Mouse (Mus musculus): Measurements from ENCODE around the gene Nepn. TPM values are rescaled to one million over a fixed set of nuclear protein-coding genes. Genes with fewer than 3 reads are reported as not detected.

The Nepn gene
- polyA plus RNA-seq, 1 experiment from 2014 or later: not detected

DNA sequence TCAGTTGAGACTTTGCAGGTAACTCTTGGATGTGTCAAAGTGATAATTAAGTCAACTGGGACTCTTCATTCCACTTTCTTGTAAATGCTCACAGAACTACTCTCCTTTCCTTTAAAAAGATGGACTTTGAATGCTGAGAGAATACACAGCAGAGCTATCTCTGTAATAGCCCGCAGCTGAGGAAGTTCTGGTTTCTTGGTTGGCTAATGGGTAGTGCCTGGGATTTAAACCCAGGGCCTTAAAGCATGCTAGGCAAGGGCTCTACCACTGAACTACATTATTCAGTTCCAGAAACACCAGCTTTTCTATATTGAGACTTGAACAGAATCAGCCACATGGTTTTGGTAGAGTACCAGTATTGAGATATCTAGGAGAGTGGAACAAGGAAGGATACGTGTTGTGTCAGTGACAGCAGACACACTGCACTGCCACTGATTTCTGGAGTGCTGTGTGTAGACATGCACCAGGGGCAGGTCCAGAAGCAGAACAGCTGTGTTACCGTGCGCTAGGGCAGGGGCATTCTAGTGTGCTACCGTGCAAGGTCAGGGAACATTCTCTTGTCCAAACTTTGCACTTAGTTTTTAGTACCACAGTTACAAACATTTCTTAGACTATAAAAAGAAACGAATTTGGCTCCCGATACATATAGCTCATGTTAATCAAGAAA lies 37.7 kb downstream of the Nepn start:
- no peaks in the 10 kb centered on the region for H3K9me3 ChIP-seq (replicated peaks)
- peaks cover 17% of the 10 kb centered on the region for H3K36me3 ChIP-seq (replicated peaks)
- no peak for ATAC-seq (ENCODE audit: insufficient read depth)
- no peak overlapping the region for H3K9ac ChIP-seq
- H3K27me3 ChIP-seq: no peaks in the 10 kb centered on the region
- no peak overlapping the region for H3K4me3 ChIP-seq (replicated peaks)
- H3K4me2 ChIP-seq: no peak overlapping the region
- peaks cover 6% of the 10 kb centered on the region; the same call in 1 of the 2 replicates for H3K4me1 ChIP-seq (replicated peaks)
- WGBS (ENCODE audit: insufficient replicate concordance): 72% methylated on average over 7 of the region's 7 CpGs
- no peak overlapping the region for H3K27ac ChIP-seq (replicated peaks)

DNA sequence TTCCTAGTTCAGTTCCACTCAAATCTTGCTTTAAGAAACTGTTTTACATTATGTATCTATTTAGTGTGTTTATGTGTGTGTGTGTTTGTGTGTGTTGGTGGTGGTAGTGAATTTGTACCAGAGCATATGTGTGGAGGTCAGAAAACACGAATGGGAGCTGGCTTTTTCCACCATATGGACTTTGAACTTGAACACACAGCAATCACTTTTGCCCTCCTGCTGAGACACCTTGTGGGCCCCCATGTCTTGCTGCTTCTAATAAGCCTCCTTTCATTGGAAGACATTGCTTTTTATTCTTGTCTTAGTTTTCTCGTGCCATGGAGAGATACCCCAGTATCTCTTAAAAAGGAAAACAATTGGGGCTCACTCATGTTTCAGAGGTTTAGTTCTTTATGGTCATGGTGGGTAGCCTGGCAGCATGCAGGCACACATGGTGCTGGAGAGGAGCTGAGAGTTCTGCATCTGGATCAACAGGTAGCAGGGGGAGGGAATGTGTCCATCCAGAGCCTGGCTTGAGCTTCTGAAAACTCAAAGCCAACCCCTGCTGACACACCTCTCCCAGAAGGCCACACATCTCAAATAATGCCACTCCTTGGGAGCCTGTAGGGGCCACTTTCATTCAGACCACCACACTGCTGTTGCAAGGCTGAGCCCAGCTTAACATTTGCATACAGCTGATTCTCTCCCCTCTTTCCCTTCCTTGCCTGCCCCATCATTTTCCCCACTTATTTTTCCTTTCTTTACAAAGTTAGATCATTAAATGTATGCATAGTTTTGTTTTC lies 39.1 kb downstream of the Nepn start:
- no peak overlapping the region for H3K27ac ChIP-seq (replicated peaks)
- H3K4me1 ChIP-seq (replicated peaks): peaks cover 5% of the 10 kb centered on the region; the same call in 1 of the 2 replicates
- H3K9ac ChIP-seq: no peak overlapping the region
- H3K9me3 ChIP-seq (replicated peaks): no peaks in the 10 kb centered on the region
- 63% methylated on average over 2 of the region's 2 CpGs for WGBS (ENCODE audit: insufficient replicate concordance)
- no peak overlapping the region for H3K4me2 ChIP-seq
- no peak overlapping the region for H3K4me3 ChIP-seq (replicated peaks)
- H3K27me3 ChIP-seq: no peaks in the 10 kb centered on the region
- H3K36me3 ChIP-seq (replicated peaks): peaks cover 18% of the 10 kb centered on the region
- no peak for ATAC-seq (ENCODE audit: insufficient read depth)

DNA sequence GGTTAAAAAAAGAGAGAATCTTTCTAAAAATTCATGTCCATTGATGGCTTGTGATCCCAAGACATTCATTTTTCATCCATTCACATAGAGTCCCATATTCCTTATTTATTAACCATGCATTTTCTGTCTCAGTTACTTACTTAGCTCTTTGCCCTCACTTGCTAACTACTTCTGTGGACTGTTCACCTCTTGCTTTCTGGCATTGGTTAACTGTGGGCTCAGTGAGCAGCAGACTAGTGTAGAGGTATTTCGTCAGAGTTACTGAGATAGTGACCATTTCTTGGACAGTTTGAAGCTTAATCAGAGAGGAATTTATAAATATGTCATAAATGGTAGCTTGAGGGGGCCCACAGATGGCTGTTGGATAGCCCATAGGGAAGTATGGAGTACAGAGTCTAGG lies 42.2 kb downstream of the Nepn start:
- Histone ChIP-seq H3K27ac (replicated peaks) (no peak overlapping the region), H3K9ac (no peak overlapping the region), H3K4me1 (replicated peaks) (no peaks in the 10 kb centered on the region), H3K4me3 (replicated peaks) (no peak overlapping the region), H3K9me3 (replicated peaks) (no peaks in the 10 kb centered on the region), H3K4me2 (no peak overlapping the region), H3K36me3 (replicated peaks) (peaks cover 35% of the 10 kb centered on the region), H3K27me3 (no peaks in the 10 kb centered on the region)
- 57% methylated on average over 1 of the region's 1 CpGs for WGBS (ENCODE audit: insufficient replicate concordance)
- no peak for ATAC-seq (ENCODE audit: insufficient read depth)

DNA sequence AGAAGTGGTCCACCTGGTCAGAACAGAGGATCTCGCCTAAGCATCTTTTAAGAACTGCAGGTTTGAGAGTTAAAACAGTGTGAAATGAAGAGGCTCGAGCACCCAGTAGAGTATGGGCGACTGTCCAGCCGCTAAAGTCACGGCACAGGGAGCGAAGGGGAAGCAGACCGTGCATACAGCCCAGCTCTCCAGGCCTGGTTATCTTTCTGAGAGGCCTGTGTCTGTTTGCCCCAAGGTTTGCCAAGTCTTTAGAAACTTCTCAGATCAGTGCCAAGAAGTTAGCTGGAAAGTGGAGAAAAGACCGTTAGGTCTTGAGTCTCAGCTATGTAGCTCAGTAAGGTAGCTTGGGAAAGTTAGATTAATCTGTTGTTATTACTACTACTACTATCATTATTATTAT lies 46.1 kb downstream of the Nepn start:
- no peak overlapping the region for H3K4me3 ChIP-seq (replicated peaks)
- H3K9me3 ChIP-seq (replicated peaks): no peaks in the 10 kb centered on the region
- no peak overlapping the region for H3K4me2 ChIP-seq
- no peak for ATAC-seq (ENCODE audit: insufficient read depth)
- 82% methylated on average over 8 of the region's 8 CpGs for whole genome bisulfite sequencing (ENCODE audit: insufficient replicate concordance)
- H3K4me1 ChIP-seq (replicated peaks): no peaks in the 10 kb centered on the region
- H3K36me3 ChIP-seq (replicated peaks): peaks cover 55% of the 10 kb centered on the region
- H3K27me3 ChIP-seq: no peaks in the 10 kb centered on the region
- H3K27ac ChIP-seq (replicated peaks): no peak overlapping the region
- H3K9ac ChIP-seq: no peak overlapping the region

Other genes with a start within 250 kb of the Nepn start
- 0.01 TPM in 1 of 2 replicates, not detected in the other for gene Ros1, start 193.7 kb upstream of the Nepn start, polyA plus RNA-seq (2015; fragmentation: Nextera tagmentation; extraction: Ambion mirVana)
- gene Dcbld1, start 155.4 kb upstream of the Nepn start, polyA plus RNA-seq (2015; fragmentation: Nextera tagmentation; extraction: Ambion mirVana): 4.4 TPM in 2 replicates
- not detected in 2 replicates for gene Gm26741, start 30.2 kb upstream of the Nepn start, polyA plus RNA-seq (2015; fragmentation: Nextera tagmentation; extraction: Ambion mirVana)
- 5.0 and 5.6 TPM in 2 replicates for gene Gopc, start 6.8 kb upstream of the Nepn start, polyA plus RNA-seq (2015; fragmentation: Nextera tagmentation; extraction: Ambion mirVana)
- gene Nus1, start 28.6 kb downstream of the Nepn start, polyA plus RNA-seq (2015; fragmentation: Nextera tagmentation; extraction: Ambion mirVana): 4.8 and 5.7 TPM in 2 replicates